Mouse (Mus musculus) erythroid progenitor cell, adult 5-6 weeks (primary cell): Measurements from ENCODE around the gene Rap1gap2. TPM values are rescaled to one million over a fixed set of nuclear protein-coding genes. Genes with fewer than 3 reads are reported as not detected.

ENCODE experiments used
- ATAC-seq: replicated peaks from 2 replicates; pipeline ENCODE4 v1.8.0; 2016; ENCODE audit warnings: moderate number of reproducible peaks, mild to moderate bottlenecking, moderate TSS enrichment, inconsistent platforms; ENCODE audit not compliant: poor library complexity, low FRiP score, severe bottlenecking
- total RNA-seq, 2 experiments: library from RNA; stranded (forward) in 1 of 2; stranded (reverse) in 1 of 2; fragments of 150-400 nt in 1 of 2; fragments of 186-747, 209-891 nt in 1 of 2; gene quantifications; 2 replicates each; pipeline versions ENCODE4 v1.2.3 to v1.2.4; 2015 to 2017; ENCODE audit warnings: low replicate concordance in 2 of 2

Rap1gap2 gene
- total RNA-seq, 2 experiments from 2014 or later: 1.3 to 3.0 TPM

GRCm38 (mm10) chr11:74625333-74625732 lies 14.6 kb upstream of the Rap1gap2 start:
- no peak for ATAC-seq

GRCm38 (mm10) chr11:74623693-74624092 lies 13.0 kb upstream of the Rap1gap2 start:
- 0 out of 2 replicates have a peak, but pooled peaks have one; percentile 20 for ATAC-seq

- peak; percentile 89 for ATAC-seq
Measured at GRCm38 (mm10) chr11:74621974-74622669, 11.4 kb upstream of the Rap1gap2 start.

GRCm38 (mm10) chr11:74619956-74620300 lies 9.2 kb upstream of the Rap1gap2 start:
- no peak for ATAC-seq

- ATAC-seq: peak; percentile 64
Measured at GRCm38 (mm10) chr11:74619201-74619955, 8.7 kb upstream of the Rap1gap2 start, which contains the start of gene Ccdc92b. Gene Ccdc92b (plus strand): TSS chr11:74619605.

GRCm38 (mm10) chr11:74615571-74615970 lies 4.9 kb upstream of the Rap1gap2 start:
- no peak for ATAC-seq

- no peak for ATAC-seq
Measured at GRCm38 (mm10) chr11:74613428-74613827, 2.7 kb upstream of the Rap1gap2 start.

- ATAC-seq: no peak
Measured at GRCm38 (mm10) chr11:74611437-74611836, 722 bp upstream of the Rap1gap2 start.

GRCm38 (mm10) chr11:74610068-74610467 lies 647 bp downstream of the Rap1gap2 start:
- ATAC-seq: no peak

- ATAC-seq: no peak
Measured at GRCm38 (mm10) chr11:74602286-74602685, 8.4 kb downstream of the Rap1gap2 start.

GRCm38 (mm10) chr11:74597990-74598337 lies 12.8 kb downstream of the Rap1gap2 start:
- ATAC-seq: no peak

- no peak for ATAC-seq
Measured at GRCm38 (mm10) chr11:74597283-74597989, 13.3 kb downstream of the Rap1gap2 start.

- no peak for ATAC-seq
Measured at GRCm38 (mm10) chr11:74592246-74592645, 18.5 kb downstream of the Rap1gap2 start.

- no peak for ATAC-seq
Measured at GRCm38 (mm10) chr11:74590691-74591090, 20.0 kb downstream of the Rap1gap2 start.

GRCm38 (mm10) chr11:74590239-74590596 lies 20.5 kb downstream of the Rap1gap2 start:
- ATAC-seq: no peak

- ATAC-seq: no peak
Measured at GRCm38 (mm10) chr11:74589401-74590238, 21.1 kb downstream of the Rap1gap2 start.

- ATAC-seq: no peak
Measured at GRCm38 (mm10) chr11:74586401-74586800, 24.3 kb downstream of the Rap1gap2 start.

GRCm38 (mm10) chr11:74584946-74585723 lies 25.6 kb downstream of the Rap1gap2 start:
- ATAC-seq: no peak

- no peak for ATAC-seq
Measured at GRCm38 (mm10) chr11:74583824-74584349, 26.8 kb downstream of the Rap1gap2 start.
